Mouse (Mus musculus) intestine, embryonic 14.5 days (tissue): ENCODE data around the gene Zbp1. TPM values are rescaled to one million over a fixed set of nuclear protein-coding genes. Genes with fewer than 3 reads are reported as not detected.

ENCODE experiments used
- ATAC-seq: fragments of 200-750 bp; cut with Nextera tagmentation; replicated peaks from 2 replicates; pipeline ENCODE4 v1.8.0; 2017; ENCODE audit warnings: low read depth, moderate number of reproducible peaks, moderate TSS enrichment, moderate library complexity; ENCODE audit not compliant: low FRiP score, low TSS enrichment
- DNase-seq: peaks from one replicate; pipeline ENCODE4 v3.0.0-alpha.2; 2018; ENCODE audit warnings: low spot score
- H3K27ac ChIP-seq: fragments of 300-500 bp; sonication (generic); 2 replicates; pipeline ENCODE4 v1.5.1; 2014; ENCODE audit warnings: low read depth, mild to moderate bottlenecking, control low read depth
- H3K27me3 ChIP-seq: fragments of 300-500 bp; sonication (generic); replicated peaks from 2 replicates; pipeline ENCODE4 v1.6.1; 2014; ENCODE audit warnings: low read length, control low read depth; ENCODE audit not compliant: control insufficient read depth, insufficient read depth
- H3K36me3 ChIP-seq: fragments of 300-500 bp; sonication (generic); 2 replicates; pipeline ENCODE4 v1.6.1; 2014; ENCODE audit warnings: low read length, control low read depth; ENCODE audit not compliant: control insufficient read depth, insufficient read depth
- H3K4me1 ChIP-seq: fragments of 300-500 bp; sonication (generic); replicated peaks from 2 replicates; pipeline ENCODE4 v1.6.1; 2014; ENCODE audit warnings: low read length, control low read depth, mixed read lengths; ENCODE audit not compliant: control insufficient read depth, insufficient read depth
- H3K4me2 ChIP-seq: fragments of 300-500 bp; sonication (generic); 2 replicates; pipeline ENCODE4 v1.6.1; 2014; ENCODE audit warnings: low read length
- H3K4me3 ChIP-seq: fragments of 300-500 bp; sonication (generic); 2 replicates; pipeline ENCODE4 v1.5.1; 2014; ENCODE audit warnings: low read depth, low read length, control low read depth, mixed read lengths
- H3K9ac ChIP-seq: fragments of 300-500 bp; sonication (generic); 2 replicates; pipeline ENCODE4 v1.6.1; 2014; ENCODE audit warnings: mild to moderate bottlenecking, low read length
- H3K9me3 ChIP-seq: fragments of 300-500 bp; sonication (generic); 2 replicates; pipeline ENCODE4 v1.6.1; 2016; ENCODE audit warnings: low read length, control low read depth; ENCODE audit not compliant: control insufficient read depth
- WGBS: fragments of 180-500 bp; shearing (Covaris S2); extraction: QIAGEN DNeasy Blood & Tissue Kit; methylation state at CpG from one replicate; pipeline ENCODE4 v1.1.7; 2014; 5-methylcytosine and 5-hydroxymethylcytosine counted together
- polyA plus RNA-seq: library from polyadenylated mRNA; unstranded; fragments of >200 nt; fragmentation: Nextera tagmentation; extraction: Ambion mirVana; gene quantifications from 2 replicates; pipeline ENCODE4 v1.2.1, GENCODE M21; 2014

Zbp1 gene
- polyA plus RNA-seq, 1 experiment from 2014 or later, result 0.65 TPM

DNA sequence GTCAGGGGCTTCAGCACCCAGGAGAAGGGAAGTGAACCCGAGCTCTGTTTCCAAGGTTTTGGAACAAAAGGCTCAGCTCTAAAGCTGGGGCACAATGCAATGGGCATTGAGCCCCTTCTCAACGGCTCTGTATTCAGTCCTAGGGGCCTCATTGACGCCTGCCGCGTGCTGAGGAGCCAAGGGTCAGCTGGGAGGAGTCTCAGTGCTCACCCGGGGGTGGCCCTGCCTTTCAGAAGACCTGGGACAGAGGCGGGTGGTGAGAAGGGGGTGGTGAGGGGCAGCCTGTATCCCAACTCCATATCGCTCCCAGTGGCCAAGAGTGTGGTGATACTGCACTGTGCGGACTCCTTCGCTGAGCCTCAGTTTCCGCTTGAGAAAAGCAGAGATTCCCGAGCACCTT is 24.2 kb upstream of the Zbp1 start:
- Histone ChIP-seq H3K4me3 (no peak overlapping the region), H3K27ac (no peak overlapping the region), H3K9ac (no peak overlapping the region), H3K9me3 (no peaks in the 10 kb centered on the region), H3K36me3 (no peaks in the 10 kb centered on the region), H3K4me1 (peaks cover 56% of the 10 kb centered on the region), H3K4me2 (no peak overlapping the region), H3K27me3 (no peaks in the 10 kb centered on the region)
- no peak for DNase-seq
- WGBS, result 34% methylated on average over 12 of the region's 12 CpGs
- no peak for ATAC-seq

DNA sequence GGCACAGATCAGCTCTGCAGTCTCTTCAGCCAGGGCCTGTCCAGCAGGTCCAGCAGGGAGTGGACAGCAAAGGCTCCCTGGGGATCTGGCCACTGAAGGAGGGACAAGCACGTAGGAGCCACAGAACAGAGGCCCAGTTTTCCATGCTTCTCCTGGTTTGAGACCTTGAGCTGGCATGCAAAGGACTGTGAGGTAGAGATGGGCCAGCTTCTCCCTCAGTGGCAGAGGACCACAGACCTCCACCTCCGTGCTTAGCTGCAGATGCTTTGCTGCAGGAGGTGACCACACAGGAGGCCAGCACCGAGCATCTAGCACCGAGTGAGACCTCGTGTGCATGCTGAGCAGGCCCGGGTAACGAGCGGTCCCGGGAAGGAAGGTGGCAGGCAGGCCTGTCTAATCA is 22.0 kb upstream of the Zbp1 start:
- 66% methylated on average over 9 of the region's 9 CpGs for WGBS
- H3K36me3 ChIP-seq, result no peaks in the 10 kb centered on the region
- H3K4me1 ChIP-seq, result peaks cover 58% of the 10 kb centered on the region

DNA sequence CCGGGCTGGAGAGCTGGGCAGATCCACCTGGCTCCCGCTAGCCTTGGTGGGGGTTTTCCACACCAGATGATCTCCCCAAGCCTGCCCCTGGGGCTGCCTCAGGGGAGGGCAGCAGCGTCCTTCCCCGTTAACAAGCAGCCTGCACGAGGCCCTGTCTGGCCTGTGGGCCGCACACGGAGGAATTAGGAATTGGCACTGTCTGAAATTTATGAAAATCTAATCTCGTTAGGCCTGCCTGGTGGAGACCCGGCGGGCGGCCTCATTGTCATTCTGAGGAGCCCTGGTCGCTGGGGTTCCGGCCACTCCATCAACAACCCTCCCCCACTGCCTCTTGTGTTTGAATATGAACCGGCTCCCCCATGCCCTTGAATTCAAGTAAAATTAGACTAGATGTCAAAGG is 19.8 kb upstream of the Zbp1 start:
- no peak overlapping the region for H3K4me3 ChIP-seq
- H3K36me3 ChIP-seq, result peaks cover 6% of the 10 kb centered on the region; the same call in 1 of the 2 replicates
- no peak overlapping the region for H3K9ac ChIP-seq
- no peaks in the 10 kb centered on the region for H3K27me3 ChIP-seq
- H3K4me2 ChIP-seq, result no peak overlapping the region
- peaks cover 67% of the 10 kb centered on the region for H3K4me1 ChIP-seq
- H3K27ac ChIP-seq, result peak overlapping the region; percentile 69; the same call in 1 of the 2 replicates
- 31% methylated on average over 14 of the region's 14 CpGs for WGBS
- DNase-seq (no peak), ATAC-seq (no peak)
- H3K9me3 ChIP-seq, result no peaks in the 10 kb centered on the region

More for the DNA sequence above, 22.0 kb upstream of the Zbp1 start:
- no peak for ATAC-seq
- no peaks in the 10 kb centered on the region for H3K9me3 ChIP-seq
- no peak overlapping the region for H3K27ac ChIP-seq
- DNase-seq, result no peak
- no peak overlapping the region for H3K4me3 ChIP-seq
- no peak overlapping the region for H3K4me2 ChIP-seq
- H3K9ac ChIP-seq, result no peak overlapping the region
- no peaks in the 10 kb centered on the region for H3K27me3 ChIP-seq

DNA sequence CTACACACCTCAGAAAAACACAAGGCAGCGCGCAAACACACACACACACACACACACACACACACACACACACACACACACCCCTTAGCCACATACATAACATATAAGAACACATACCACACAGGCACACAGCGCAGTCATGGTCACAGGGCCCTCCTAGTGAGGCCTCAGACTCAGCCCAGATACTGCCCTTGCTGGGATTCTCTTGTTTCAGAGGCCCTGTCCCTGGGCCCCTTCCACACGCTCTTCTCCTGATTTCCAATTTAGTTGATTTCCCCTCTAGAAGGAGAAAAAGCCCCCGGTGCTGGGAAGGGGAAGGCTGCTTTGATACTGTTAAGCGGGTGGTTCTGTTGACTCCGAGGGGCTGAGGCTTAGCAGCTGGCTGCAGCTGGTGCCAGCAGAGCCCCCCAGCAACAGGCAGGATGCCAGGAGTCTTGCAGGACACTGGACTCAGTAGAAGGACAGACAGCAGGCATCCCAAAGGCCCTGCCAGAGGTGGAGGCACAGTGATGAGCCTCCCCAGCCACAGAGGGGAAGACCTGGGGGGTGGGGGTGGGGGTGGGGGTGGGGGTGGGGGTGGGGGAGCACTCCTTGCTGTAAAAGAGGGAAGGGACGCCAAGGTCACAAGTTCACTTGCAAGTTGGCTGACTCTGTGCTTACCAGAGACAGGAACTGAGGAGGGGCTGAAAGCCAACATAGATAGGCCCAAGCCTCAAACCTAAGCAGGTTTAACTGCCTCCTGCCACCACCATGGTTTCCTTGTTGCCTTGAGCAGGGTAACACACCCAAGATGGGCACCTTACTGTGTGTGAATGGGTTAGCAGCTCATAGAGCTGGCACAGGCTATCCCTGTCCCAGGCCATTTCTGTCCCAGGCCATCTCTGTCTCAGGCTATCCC is 17.0 kb upstream of the Zbp1 start:
- H3K27me3 ChIP-seq, result no peaks in the 10 kb centered on the region
- peaks cover 35% of the 10 kb centered on the region for H3K36me3 ChIP-seq
- peak; percentile 41 for ATAC-seq
- no peak overlapping the region for H3K4me3 ChIP-seq
- peaks cover 62% of the 10 kb centered on the region for H3K4me1 ChIP-seq
- H3K9me3 ChIP-seq, result no peaks in the 10 kb centered on the region
- WGBS, result 33% methylated on average over 8 of the region's 8 CpGs
- no peak overlapping the region for H3K9ac ChIP-seq
- peak; percentile 84 for DNase-seq
- peak overlapping the region; percentile 69 for H3K27ac ChIP-seq
- no peak overlapping the region for H3K4me2 ChIP-seq

DNA sequence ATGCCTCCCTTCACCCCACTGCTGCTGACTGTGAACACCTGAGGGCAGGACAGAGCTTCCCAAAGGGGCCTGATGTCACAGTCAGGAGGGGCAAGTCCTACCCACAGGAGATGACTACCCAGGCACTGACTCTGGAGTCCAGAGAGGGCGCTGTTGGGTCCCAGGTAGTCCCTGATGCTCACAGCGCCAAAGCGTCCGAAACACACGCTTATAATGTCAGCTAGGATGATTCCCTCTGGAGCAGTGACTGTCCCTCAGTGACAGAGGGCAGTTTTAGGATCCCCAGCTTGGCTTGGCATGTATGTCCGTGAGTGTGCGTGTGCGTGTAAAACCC is 14.0 kb upstream of the Zbp1 start:
- Histone ChIP-seq H3K9me3 (no peaks in the 10 kb centered on the region), H3K27me3 (no peaks in the 10 kb centered on the region), H3K9ac (no peak overlapping the region), H3K4me1 (peaks cover 52% of the 10 kb centered on the region), H3K4me3 (no peak overlapping the region), H3K27ac (no peak overlapping the region), H3K4me2 (no peak overlapping the region), H3K36me3 (peaks cover 55% of the 10 kb centered on the region)
- DNase-seq, result no peak
- WGBS, result 87% methylated on average over 8 of the region's 8 CpGs
- ATAC-seq, result no peak

DNA sequence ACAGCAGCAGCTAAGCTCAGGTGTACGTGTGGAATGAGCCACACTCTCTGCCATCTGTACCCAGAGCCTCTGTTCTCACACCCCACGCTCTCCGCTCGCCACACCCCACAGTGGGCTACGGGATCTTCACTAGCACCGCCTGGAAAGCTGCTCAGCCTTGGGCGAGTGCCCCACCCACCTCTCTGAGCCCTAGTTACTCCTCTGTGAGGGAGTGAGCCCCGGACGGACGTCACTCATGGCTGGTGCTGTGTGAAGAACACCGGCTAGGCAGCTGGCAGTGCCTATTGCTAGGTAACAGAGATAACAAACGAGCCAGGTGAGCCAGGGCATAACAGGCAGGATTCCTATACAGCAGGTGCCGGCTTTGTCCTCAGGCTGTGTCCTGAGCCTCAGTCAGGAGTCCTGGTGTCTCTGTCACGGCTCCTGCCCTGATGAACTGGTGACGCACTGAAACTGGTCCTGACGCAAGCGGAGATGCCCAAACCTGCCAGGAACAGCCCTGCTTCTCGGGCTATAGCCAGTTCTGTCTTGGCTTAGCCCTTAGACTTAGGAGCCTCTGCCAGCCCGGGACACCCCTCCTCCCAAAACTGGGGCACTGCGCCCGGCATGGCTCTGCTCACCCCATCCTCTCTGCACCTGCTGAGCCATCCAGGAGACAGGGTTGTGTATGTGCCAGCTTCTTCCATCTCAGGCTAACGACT is 13.5 kb upstream of the Zbp1 start:
- H3K9me3 ChIP-seq, result no peaks in the 10 kb centered on the region
- H3K4me3 ChIP-seq, result no peak overlapping the region
- ATAC-seq (no peak), DNase-seq (no peak)
- H3K4me1 ChIP-seq, result peaks cover 49% of the 10 kb centered on the region
- peaks cover 59% of the 10 kb centered on the region for H3K36me3 ChIP-seq
- H3K4me2 ChIP-seq, result no peak overlapping the region
- H3K27me3 ChIP-seq, result no peaks in the 10 kb centered on the region
- H3K9ac ChIP-seq, result no peak overlapping the region
- WGBS, result 84% methylated on average over 22 of the region's 22 CpGs
- H3K27ac ChIP-seq, result no peak overlapping the region

DNA sequence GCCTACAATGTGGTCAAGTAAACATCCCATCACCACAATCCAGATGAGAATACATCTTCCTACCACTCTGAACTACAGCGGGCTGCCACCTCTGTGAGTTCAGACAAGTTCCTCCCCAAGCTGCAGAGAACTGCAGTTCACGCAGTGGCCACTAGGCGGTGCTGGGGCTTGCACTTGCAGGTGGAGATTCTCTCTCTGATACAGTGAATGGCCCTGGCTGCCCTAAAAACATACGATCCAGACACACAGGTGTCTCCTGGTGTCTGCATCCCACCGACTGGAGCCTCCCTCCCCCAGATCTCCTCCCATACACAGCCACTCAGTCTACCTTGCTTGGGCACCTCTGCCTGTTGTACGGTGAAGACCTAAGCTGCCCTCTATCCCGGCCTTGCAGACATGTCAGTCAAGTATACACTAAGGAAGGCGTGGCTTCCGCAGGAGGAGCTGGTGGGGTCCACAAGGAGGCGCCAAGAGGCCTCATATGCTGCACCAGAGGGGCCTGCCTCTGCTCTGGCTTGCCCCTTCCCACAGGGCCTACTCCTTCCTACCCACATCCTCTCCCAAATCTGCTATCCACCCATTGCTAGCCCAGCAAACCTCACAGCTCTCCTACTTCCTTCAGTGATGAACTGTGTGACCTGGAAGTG is 11.0 kb upstream of the Zbp1 start:
- Histone ChIP-seq H3K9me3 (no peaks in the 10 kb centered on the region), H3K4me1 (peaks cover 33% of the 10 kb centered on the region), H3K4me2 (no peak overlapping the region), H3K36me3 (peaks cover 76% of the 10 kb centered on the region), H3K27me3 (no peaks in the 10 kb centered on the region), H3K9ac (no peak overlapping the region), H3K27ac (no peak overlapping the region), H3K4me3 (no peak overlapping the region)
- DNase-seq (peak; percentile 99), ATAC-seq (peak; percentile 79)
- 8% methylated on average over 10 of the region's 10 CpGs for WGBS

DNA sequence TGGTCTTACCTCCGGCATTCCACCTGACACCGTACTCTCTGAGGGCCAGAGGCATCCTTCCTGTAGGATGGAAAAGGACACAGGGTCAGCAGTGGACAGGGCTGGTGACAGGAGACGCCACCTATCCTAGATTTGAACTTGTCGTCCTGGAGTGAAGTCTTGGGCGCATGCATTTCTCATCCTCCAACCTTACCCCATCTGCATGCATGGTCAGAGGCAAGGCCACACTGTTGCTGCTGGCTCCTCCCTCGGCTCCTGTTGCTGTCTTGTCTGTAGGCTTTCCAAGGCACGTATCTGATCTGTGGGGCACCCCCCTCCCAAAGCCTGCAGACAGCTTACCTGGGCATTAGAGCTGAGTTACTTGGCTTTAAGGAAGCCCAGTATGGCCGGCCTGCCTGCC is 9.8 kb upstream of the Zbp1 start:
- H3K36me3 ChIP-seq, result peaks cover 73% of the 10 kb centered on the region
- WGBS, result 78% methylated on average over 8 of the region's 8 CpGs
- H3K27ac ChIP-seq, result no peak overlapping the region
- no peaks in the 10 kb centered on the region for H3K27me3 ChIP-seq
- no peak overlapping the region for H3K4me3 ChIP-seq
- no peak overlapping the region for H3K9ac ChIP-seq
- no peak overlapping the region for H3K4me2 ChIP-seq
- no peak for DNase-seq
- H3K4me1 ChIP-seq, result peaks cover 22% of the 10 kb centered on the region
- no peak for ATAC-seq
- no peaks in the 10 kb centered on the region for H3K9me3 ChIP-seq
